Mouse (Mus musculus) cerebellum, adult 2 months (tissue): ENCODE data around the gene Psip1. TPM values are rescaled to one million over a fixed set of nuclear protein-coding genes. Genes with fewer than 3 reads are reported as not detected.

ENCODE experiments used
- DNase-seq, 2 experiments: peaks; one replicate each; pipeline ENCODE4 v3.0.0; 2021
- H3K27ac ChIP-seq: fragments of 200-500 bp; 2 replicates; pipeline ENCODE4 v1.5.1; 2012; ENCODE audit warnings: low read length, control low read depth, inconsistent platforms; ENCODE audit not compliant: insufficient read depth
- H3K27me3 ChIP-seq: fragments of 200-500 bp; 2 replicates; pipeline ENCODE4 v1.6.1; 2012; ENCODE audit warnings: inconsistent platforms, mild to moderate bottlenecking, low read length, moderate library complexity; ENCODE audit not compliant: control insufficient read depth, insufficient read depth
- H3K4me1 ChIP-seq: fragments of 200-500 bp; 2 replicates; pipeline ENCODE4 v1.6.1; 2011; ENCODE audit warnings: low read length; ENCODE audit not compliant: control insufficient read depth, insufficient read depth
- H3K4me3 ChIP-seq: fragments of 200-500 bp; replicated peaks from 2 replicates; pipeline ENCODE3; 2011; ENCODE audit warnings: mild to moderate bottlenecking, low read depth, low read length, control low read depth; ENCODE audit not compliant: insufficient read depth
- CTCF ChIP-seq: fragments of 200-500 bp; IDR thresholded peaks from 2 replicates; pipeline ENCODE4 v1.5.1; 2011; ENCODE audit warnings: low read depth, mild to moderate bottlenecking, control low read depth, low read length, moderate library complexity, borderline replicate concordance; ENCODE audit not compliant: insufficient read depth
- POLR2A ChIP-seq: fragments of 200-500 bp; IDR thresholded peaks from 2 replicates; pipeline ENCODE4 v1.6.1; 2011; ENCODE audit warnings: low read length, control low read depth, borderline replicate concordance; ENCODE audit not compliant: insufficient read depth
- WGBS: fragments of 180-500 bp; shearing (Covaris S2); methylation state at CpG from one replicate; pipeline ENCODE4 v1.1.7; 2018; 5-methylcytosine and 5-hydroxymethylcytosine counted together
- polyA plus RNA-seq: library from polyadenylated mRNA; depleted of rRNA; stranded (reverse); fragments of >200 nt; gene quantifications from 2 replicates; pipeline ENCODE4 v1.2.3, GENCODE M21; 2012

The Psip1 gene
- polyA plus RNA-seq, 1 experiment: 191 TPM

DNA sequence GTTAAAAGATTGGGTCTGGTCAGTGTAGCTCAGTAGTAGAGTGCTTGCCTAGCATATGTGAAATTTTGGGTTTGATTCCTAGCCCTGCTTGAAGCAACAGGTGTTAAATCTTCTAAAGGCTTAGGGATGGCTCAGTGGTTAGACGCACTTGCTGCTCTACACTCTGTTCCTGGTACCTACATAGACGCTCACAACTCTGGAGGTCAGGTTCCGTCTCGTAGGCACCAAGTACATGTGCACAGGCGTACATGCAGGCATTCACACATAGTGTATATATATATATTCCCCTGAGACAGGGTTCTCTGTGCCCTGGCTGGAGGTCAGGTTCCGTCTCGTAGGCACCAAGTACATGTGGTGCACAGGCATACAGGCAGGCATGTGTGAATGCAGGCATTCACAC, 59.1 kb downstream of the Psip1 start:
- H3K27ac ChIP-seq: no peak overlapping the region
- no peak overlapping the region for H3K4me3 ChIP-seq
- no peaks in the 10 kb centered on the region for H3K27me3 ChIP-seq
- TF ChIP-seq CTCF: no peak
- TF ChIP-seq POLR2A: no peak
- H3K4me1 ChIP-seq: peaks cover 12% of the 10 kb centered on the region; the same call in 1 of the 2 replicates
- WGBS: 96% methylated on average over 7 of the region's 7 CpGs
- no peak for DNase-seq

DNA sequence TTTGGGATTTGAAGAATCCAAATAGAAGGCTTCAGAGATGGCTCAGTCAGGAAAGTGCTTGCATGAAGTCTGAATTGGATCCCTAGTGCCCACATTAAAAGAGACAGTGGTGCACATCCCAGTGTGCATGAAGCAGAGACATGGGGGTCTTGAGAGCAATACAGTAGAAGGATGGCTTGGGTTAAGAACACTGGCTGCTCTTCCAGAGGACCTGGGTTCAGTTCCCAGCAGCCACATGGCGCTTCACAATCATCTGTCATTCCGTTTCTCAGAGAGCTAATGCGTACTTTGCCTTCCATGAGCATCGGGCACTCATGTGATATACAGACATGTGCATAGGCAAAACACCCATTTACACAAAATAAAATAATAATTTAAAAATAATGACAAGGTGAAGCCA, 61.1 kb downstream of the Psip1 start:
- Histone ChIP-seq H3K4me3 (no peak overlapping the region), H3K27ac (no peak overlapping the region), H3K4me1 (peaks cover 12% of the 10 kb centered on the region; the same call in 1 of the 2 replicates), H3K27me3 (no peaks in the 10 kb centered on the region)
- WGBS: 97% methylated on average over 4 of the region's 4 CpGs
- TF ChIP-seq CTCF: no peak
- TF ChIP-seq POLR2A: no peak
- DNase-seq: no peak

DNA sequence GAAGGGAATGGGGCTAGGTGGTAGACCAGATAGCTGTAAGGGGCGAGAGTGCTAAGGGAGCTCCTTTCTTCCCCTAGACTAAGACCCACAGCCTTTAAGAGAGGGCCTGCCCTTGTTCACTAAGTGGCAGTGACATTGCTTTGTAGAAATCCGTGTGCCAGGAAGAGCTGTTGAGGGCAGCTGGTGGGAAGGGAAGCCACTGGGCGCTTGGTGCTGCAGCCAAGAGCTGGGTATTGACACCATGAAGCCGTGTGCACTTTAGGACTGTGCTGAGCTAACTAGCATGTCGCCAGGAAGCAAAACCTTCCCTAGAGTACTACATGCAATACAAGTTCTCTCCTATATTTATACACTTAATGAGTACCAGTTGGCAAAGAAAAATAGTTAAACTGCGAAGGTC, 62.6 kb downstream of the Psip1 start:
- no peaks in the 10 kb centered on the region for H3K27me3 ChIP-seq
- no peak overlapping the region for H3K4me3 ChIP-seq
- H3K4me1 ChIP-seq: peaks cover 12% of the 10 kb centered on the region; the same call in 1 of the 2 replicates
- WGBS: 34% methylated on average over 6 of the region's 6 CpGs
- H3K27ac ChIP-seq: peak overlapping the region; percentile 41
- no peak for TF ChIP-seq POLR2A
- no peak for TF ChIP-seq CTCF
- DNase-seq: peak; percentile 48 to 63

DNA sequence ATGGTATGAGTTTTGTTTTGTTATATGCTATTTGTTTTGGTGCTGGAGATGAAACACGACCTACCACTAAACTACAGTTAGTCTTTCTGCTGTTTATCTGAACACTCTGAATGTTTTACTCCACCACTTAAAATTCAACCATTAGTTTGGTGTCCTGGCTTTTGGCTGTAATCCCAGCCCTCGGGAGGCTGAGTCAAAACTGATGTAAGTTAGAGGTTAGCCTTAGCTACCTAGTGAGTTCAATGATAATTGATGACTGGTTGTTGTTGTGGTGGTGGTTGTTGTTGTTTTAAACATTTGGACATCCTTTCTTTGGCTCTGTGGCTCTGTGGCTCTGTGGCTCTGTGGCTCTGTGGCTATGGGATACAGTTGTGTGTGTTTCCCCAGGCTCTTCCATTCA, 67.5 kb downstream of the Psip1 start:
- TF ChIP-seq CTCF: no peak
- no peak for TF ChIP-seq POLR2A
- no peak for DNase-seq
- H3K27ac ChIP-seq: no peak overlapping the region
- 46% methylated on average over 2 of the region's 2 CpGs for WGBS
- H3K4me1 ChIP-seq: peaks cover 10% of the 10 kb centered on the region; the same call in 1 of the 2 replicates
- H3K4me3 ChIP-seq: peak overlapping the region; percentile 69
- no peaks in the 10 kb centered on the region for H3K27me3 ChIP-seq

DNA sequence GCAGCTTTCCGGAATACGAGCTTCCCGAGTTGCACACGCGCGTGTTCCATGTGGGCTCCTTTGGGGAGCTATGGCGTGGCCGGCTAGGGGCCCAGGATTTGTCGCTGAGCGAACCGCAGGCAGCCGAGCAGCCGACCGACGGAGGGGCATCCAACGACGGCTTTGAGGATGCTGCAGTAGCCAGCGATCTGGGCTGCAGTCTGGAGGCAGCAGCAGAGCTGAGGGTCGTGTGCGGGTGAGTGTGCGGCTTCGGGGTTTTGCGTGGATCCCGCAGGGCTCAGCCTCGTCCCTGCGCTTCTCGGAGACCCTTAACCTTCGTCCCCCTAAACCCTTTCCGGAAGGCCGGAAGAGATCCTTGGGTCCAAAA, 68.5 kb downstream of the Psip1 start:
- H3K4me3 ChIP-seq: peak overlapping the region; percentile 69
- DNase-seq: no peak
- no peaks in the 10 kb centered on the region for H3K27me3 ChIP-seq
- H3K4me1 ChIP-seq: peaks cover under 1% of the 10 kb centered on the region; the same call in 1 of the 2 replicates
- 0% methylated on average over 30 of the region's 30 CpGs for WGBS
- peak overlapping the region; percentile 6 for H3K27ac ChIP-seq
- no peak for TF ChIP-seq CTCF
- no peak for TF ChIP-seq POLR2A

DNA sequence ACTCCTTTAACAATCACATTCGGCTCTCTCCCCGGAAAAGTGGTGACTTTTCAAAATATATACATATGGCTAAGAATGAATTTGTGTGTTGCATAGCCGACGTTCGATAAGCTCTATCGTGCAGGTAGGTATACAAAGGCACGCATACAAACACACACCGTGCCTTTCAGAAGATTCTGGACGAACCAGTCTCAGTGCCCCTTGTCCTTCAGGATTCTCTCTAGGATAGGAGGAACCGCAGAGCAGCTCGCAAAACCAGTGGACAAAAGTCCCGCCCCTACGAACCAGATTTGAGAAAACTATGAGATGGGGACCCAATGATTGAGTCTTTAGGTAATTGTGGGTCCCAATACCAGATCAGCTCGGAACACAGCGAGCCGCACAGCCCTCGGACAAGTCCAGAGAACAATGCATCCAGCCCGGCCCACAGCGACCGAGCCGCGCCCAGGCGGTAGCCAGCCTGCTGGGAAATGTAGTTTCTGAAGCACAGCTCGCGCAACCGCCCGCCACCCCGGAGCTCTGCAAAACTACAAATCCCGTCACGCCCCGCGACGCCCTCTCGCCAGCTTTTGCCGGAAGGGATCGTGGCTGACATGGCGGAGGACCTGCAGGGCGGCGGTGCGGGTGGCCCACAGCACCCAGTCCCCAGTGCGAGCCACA, 69.0 kb downstream of the Psip1 start, which contains the start of gene Snapc3:
Snapc3 (plus strand) TSS at position 565 of the 660 bp plus-strand sequence.
- H3K4me3 ChIP-seq: peak within 1 kb of the TSS; percentile 69
- H3K4me1 ChIP-seq: no peaks in the 10 kb centered on the region
- H3K27ac ChIP-seq: peak within 1 kb of the TSS; percentile 16
- under 1% methylated on average over 41 of the region's 41 CpGs for WGBS
- peak; percentile 96 to 97 for DNase-seq
- TF ChIP-seq POLR2A: peak; percentile 89; the same call in 1 of the 2 replicates
- no peak for TF ChIP-seq CTCF
- no peaks in the 10 kb centered on the region for H3K27me3 ChIP-seq

DNA sequence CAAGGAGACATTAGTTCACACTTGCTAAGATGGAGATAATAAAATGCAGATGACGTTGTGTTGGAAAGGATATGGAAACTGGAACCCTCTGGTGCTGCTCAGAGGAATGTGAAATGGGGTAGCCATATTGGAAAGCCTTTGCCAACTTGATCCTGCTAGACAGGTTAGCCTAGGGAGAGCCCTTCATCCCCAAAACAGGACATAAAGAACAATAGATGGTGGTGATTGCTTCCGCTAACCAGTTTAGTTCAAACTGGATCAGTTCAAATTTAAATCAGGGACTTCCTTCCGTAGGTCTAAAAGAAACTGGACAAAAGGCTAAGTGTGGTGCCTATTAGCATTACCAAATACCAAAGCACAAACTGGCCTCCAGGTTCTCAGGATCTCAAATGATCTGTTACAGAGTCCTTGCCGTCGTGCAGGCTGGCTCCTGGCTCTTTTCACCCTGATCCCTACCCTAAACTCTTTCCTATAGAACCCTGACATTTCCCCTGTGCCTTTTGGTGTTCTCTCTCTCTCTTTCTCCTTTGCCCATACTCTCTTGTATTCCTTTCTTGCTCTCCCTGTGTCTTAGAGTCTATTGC, 71.9 kb downstream of the Psip1 start:
- WGBS: 86% methylated on average over 5 of the region's 5 CpGs
- Histone ChIP-seq H3K27me3 (no peaks in the 10 kb centered on the region), H3K4me3 (no peak overlapping the region), H3K4me1 (no peaks in the 10 kb centered on the region), H3K27ac (no peak overlapping the region)
- no peak for DNase-seq
- no peak for TF ChIP-seq CTCF
- no peak for TF ChIP-seq POLR2A

DNA sequence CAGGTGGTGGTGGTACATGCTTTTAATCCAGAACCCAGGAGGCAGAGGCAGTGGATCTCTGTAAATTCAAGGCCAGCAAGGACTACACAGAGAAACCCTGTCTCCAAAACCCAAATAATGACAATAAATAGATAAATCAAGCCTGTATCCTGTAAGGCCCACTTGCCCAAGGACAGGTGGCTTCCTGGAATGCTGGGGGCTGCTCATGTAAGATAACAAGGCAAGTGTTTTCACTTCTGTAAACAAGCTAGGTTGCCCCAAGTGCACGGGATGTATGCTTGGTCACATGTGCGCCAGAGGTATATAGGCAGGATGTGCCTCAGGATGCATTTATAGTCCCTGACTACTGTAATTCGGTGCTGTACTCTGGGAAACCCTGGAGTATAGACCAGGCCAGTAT, 74.2 kb downstream of the Psip1 start:
- H3K27ac ChIP-seq: no peak overlapping the region
- WGBS: 87% methylated on average over 3 of the region's 3 CpGs
- no peak overlapping the region for H3K4me3 ChIP-seq
- TF ChIP-seq POLR2A: no peak
- no peak for TF ChIP-seq CTCF
- DNase-seq: no peak
- H3K4me1 ChIP-seq: no peaks in the 10 kb centered on the region
- H3K27me3 ChIP-seq: no peaks in the 10 kb centered on the region
